Mouse (Mus musculus) frontal cortex, adult (tissue): ENCODE data around the gene Pi4ka.

Experiments
- ATAC-seq: cut with Nextera tagmentation; 2 replicates; pipeline ENCODE4 v1.9.2; 2017; ENCODE audit warnings: mild to moderate bottlenecking, moderate library complexity, mixed read lengths; ENCODE audit not compliant: low TSS enrichment

Gene Pi4ka

GRCm38 (mm10) chr16:17336089-17336488, 70.0 kb downstream of the Pi4ka start:
- peak; percentile 78 for ATAC-seq

DNA sequence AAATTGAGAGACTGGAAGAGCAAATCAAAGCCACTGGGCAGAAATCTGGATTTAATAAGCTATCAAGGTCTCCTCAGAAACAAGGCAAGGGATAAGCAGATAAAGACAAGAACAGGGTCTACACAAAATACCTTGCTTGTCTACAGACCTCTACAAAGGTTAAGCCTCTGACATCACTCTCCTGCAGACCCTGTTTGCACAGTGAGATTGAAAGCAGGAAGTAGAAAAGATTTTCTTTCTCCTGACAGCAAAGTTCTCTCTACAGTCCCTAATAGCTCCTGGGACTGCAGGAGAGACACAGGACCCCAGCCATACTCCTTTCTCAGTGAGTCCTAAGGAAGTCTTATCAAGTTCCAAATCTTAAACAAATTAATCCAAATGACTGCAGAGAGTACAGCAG, 71.5 kb downstream of the Pi4ka start:
- no peak for ATAC-seq

DNA sequence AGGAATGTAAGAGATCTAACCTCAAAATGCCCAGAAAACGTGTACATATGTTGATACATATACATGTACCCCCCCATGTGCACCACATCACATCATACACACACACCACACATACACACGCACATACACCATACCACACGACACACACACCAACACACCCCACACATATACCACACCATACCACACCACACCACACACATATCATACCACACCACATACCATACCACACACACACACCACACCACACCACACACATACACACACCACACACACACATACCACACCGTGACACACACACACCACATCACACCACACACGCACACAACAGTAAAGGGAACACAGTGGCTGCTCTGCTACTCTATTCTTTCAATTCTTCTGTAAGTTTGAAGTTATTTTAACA, 74.3 kb downstream of the Pi4ka start:
- ATAC-seq = no peak

- ATAC-seq = no peak
These were observed 75.0 kb downstream of the Pi4ka start, which contains the start of gene Serpind1 for GRCm38 (mm10) chr16:17331116-17331515. TSS of gene Serpind1 (plus strand) at chr16:17331371.

DNA sequence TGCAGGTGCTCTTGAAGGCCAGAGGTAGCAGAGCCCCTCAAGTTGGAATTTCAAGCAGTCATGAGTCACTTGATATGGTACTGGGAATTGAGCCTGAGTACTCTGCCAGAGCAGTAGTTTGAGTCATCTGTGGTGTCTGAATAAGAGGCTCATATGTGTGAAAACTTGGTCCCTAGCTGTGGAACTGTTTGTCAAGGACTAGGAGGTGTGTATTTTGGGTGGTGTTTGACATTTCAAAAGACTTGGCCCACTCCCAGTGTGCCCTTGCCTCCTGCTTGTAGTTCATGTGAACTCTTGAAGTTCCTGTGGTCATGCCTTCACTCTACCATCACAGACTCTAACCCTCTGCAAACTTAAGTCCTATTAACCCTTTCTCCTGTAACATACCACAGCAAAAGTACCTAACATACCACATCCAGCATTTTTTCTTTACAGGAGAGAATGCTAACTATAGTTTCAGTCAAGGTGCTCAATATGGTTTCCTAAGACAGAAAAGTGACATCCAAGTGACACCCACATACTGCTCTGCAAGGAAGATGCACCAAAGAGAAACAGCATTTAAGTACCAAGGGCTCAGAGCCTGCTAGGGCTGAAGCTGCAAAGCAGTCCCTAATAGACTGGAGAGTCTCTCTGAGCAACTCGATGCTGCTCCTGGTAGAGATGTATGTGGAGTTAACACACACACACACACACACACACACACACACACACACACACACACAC, 76.1 kb downstream of the Pi4ka start:
- peak; percentile 73 for ATAC-seq

DNA sequence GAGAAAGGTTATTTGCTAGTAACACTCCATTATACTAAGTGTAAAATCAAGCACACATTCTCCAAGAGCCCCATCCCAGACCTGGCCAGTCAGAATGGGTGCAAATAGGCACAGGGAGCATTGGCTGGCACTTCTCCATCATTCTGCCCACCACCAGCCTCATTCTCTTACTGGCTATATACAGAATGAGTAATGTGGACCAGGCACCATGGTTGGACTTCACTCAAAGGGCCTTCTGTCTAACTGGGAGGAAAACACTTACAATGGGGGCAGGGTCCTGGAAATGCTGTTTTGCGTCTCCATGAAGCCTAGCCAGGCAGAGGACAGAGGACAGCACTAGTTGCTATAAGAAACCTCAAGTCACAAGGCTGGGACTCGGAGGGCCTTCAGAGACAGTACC, 80.0 kb downstream of the Pi4ka start:
- ATAC-seq = no peak

- no peak for ATAC-seq
These were observed 81.4 kb downstream of the Pi4ka start for GRCm38 (mm10) chr16:17324745-17325144.

- ATAC-seq = peak; percentile 29; the same call in 1 of the 2 replicates
These were observed 84.6 kb downstream of the Pi4ka start for GRCm38 (mm10) chr16:17321481-17321880.

GRCm38 (mm10) chr16:17316554-17316953, 89.6 kb downstream of the Pi4ka start:
- peak; percentile 80 for ATAC-seq

- ATAC-seq = no peak
These were observed 93.6 kb downstream of the Pi4ka start for GRCm38 (mm10) chr16:17312531-17312930.

DNA sequence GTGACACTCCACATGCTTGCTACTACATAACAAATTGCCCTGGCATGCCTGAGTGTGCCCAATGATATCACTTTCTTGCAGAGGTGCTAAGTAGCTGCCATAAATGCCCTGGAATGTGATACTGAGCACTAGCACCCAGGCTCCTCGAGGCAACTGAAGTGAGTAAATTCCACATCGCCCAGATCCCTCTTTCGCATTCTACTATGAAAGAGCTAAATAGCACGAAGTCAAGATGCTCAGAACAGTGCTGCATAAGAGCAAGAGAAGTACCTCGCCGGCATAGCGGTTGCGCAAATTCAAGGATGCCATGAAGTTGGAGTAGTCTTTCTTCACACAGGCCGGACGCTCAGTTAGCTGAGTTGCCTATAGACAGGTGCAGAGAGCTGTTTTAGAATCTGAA, 97.1 kb downstream of the Pi4ka start:
- no peak for ATAC-seq

DNA sequence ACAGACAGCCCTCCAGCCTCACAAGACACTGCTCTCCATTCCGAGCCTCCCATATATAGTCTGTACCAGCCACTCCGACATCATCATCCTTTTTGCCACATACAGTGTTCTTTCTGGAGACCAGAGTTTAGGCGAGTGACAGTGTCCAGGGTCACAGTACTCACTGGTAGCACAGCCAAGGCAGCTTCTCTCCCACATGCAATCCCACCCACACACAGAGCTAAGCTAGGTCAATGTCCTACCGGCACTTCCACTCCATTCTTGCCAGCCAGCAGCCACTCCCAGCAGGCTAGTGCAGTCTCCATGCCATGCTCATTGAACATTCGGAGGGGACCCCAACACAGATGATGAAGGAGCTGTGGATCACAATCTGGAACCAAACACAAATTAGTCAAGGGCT, 98.7 kb downstream of the Pi4ka start:
- ATAC-seq = peak; percentile 34; the same call in 1 of the 2 replicates

DNA sequence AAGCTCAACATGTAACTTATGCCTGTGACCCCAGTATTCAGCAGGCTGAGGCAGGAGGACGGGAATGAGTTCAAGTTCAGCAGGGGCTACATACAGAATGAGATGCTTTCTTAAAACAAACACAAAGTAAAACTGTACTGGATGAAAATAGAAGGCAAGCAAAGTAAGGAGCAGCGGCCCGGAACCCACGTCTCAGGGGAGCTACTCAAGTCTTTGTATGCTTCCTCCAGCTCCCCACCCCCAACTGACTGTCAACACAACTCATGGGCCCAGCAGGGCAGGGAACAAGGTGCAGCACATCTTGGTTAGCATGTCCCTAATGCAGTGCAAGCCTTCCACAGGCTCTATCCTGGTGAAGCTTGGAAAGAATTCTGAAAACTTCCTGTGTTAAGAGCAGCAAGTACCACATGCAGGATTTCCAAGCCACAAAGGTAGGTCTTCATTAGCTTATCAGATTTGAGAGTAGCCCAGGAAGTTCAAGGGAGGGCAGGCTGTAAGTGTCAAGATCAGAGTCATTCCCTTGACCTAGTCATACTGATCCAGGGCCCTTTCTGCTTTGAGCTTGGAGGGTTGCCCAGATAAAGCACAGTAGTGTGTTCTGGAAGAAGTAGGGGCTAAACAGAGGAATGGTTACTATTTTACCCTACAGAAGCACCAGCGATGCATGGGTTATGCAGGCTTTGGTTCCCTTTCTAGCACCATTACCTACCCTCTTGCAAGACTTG, 102.4 kb downstream of the Pi4ka start:
- no peak for ATAC-seq

DNA sequence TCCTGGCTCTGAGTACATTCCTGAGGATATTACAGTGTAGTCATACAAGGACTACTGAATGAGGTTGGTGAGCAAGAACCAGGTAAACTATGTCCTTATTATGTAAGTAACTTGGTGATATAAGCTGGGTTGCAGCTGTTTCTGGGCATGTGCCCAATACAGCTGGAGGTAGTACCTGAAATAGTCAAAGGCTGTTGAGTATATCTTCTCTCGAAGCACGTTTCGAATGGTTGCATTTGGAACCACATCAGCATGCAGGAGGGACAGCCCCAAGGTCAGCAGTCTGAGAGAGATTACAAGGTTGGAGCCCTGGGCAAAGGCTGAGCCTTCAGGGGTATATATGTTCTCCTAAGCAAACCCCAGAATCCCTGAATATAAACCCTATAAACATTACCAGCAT, 105.3 kb downstream of the Pi4ka start:
- ATAC-seq = no peak

DNA sequence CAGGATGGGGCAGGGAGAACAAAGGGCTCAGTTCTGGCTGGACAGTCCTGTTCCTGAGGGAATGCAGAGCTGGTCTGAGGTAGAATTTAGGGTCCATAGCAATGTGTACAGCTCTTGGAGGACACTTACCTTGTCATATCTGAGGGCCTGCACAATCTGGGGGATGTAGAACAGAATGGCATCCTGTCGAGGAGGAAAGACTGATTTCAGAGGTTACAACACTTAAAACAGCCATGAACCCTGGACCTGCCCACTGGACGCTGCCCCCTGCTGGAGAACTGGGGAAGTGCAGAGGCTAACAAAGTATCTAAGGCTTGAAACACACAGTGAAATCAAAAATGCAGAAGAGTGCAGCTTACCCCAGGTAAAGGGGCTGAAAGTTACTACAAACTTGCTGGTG, 113.4 kb downstream of the Pi4ka start:
- ATAC-seq = no peak

- ATAC-seq = no peak
These were observed 115.1 kb downstream of the Pi4ka start for GRCm38 (mm10) chr16:17291016-17291415.

GRCm38 (mm10) chr16:17287103-17287502, 119.0 kb downstream of the Pi4ka start:
- ATAC-seq = no peak

DNA sequence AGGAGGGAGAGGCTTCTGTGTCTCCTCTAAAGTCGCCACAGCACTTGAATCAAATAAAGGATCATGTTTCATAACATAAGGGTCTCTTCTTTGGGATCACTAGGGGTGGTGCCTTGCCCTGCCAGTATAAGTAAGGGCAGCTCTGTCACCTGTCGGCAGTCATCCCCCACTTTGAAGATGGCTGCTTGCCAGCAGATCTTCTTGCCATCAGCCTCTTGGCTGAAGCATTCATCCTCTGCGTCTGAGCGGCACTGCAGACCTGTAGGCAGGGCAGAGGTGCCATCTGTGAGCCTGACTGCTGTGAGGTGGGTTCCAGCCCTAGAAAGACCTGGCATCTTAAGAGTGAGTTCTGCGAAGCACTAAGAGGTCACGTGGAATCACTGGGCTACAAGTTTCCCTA, 123.0 kb downstream of the Pi4ka start:
- ATAC-seq = no peak

- ATAC-seq = no peak
These were observed 125.6 kb downstream of the Pi4ka start for GRCm38 (mm10) chr16:17280471-17280870.

GRCm38 (mm10) chr16:17277342-17278211, 128.5 kb downstream of the Pi4ka start:
- ATAC-seq = peak; percentile 47

DNA sequence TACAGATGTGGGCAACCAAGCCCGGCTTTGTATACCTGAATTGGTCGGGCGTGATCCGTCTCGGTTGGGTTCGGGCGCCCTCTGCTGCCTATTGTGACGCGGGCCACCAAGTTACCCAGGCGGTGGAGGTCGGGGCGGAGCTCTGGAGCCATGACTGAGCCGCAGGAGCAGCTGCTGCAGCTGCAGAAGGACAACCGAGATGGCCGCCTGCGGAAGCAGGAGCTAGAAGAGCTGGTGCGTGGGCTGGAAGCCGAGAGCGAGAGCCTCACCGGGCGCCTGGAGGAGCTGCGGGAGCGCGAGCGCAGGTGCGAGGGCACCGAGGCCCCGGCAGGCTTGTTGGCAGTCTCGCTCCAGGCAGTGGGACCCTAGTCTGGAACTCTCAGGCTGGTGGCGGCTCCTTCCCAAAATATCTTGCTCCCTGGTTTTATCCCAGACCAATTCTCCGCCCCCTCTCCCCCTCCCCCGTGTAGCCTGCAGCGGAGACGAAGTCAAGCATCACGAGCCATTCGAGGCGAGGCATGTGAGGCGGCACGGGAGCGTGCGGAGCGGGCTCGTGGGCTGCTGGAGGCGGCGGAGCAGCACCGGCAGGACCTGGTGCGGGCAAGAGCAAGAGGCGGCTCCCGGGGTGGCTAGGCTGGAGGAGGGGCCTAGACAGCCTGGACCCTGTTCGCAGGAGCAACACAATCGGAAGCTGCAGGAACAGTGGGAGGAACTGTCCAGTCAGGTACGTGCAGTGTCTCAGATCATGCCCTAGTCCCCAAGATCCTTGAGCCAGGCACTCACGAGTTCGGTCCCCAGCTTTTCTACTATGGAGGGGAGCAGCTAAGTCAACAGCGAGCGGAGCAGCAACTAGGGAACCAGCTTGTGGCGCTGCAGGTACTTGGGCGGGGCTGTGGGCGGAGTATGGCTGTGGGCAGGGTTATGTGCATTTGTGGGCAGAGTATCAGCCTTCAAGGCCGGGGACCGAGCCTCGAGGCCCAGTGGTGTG, 129.7 kb downstream of the Pi4ka start:
- ATAC-seq = peak; percentile 70
